Mouse (Mus musculus) embryonic fibroblast, embryonic 13.5 days (primary cell): ENCODE results near the gene Ccdc171.

Source experiments
- CTCF ChIP-seq: IDR thresholded peaks from 2 replicates; pipeline ENCODE4 v1.5.1; 2011; ENCODE audit warnings: mild to moderate bottlenecking, control low read depth, low read length, moderate library complexity, borderline replicate concordance; ENCODE audit not compliant: insufficient read depth
- POLR2A ChIP-seq: IDR thresholded peaks from 2 replicates; pipeline ENCODE4 v1.6.1; 2011; ENCODE audit warnings: low read depth, mild to moderate bottlenecking, control low read depth, low read length, moderate library complexity

- TF ChIP-seq POLR2A (no peak), CTCF (no peak)
Measured at GRCm38 (mm10) chr4:83527921-83528320, 2.6 kb downstream of the Ccdc171 start.
